In genomic region chr8:54079001-54079400, GRCm38 (mm10) we compare ENCODE assay signal across 9 mouse cellular contexts. TPM values are rescaled to one million over a fixed set of nuclear protein-coding genes. Genes with fewer than 3 reads are reported as not detected.
DNase-seq lines count a peak whose midpoint lies in the region; ATAC-seq and TF ChIP-seq lines count a peak whose summit lies in the region.
"Had no signal": no experiment of that assay in that cellular context is flagged by ENCODE, and none has a peak within 500 bp of the region (broad histone marks: within the 10 kb centered on the region; RNA-seq: fewer than 3 reads in every experiment).

No protein-coding gene starts in this region.

- H3K4me2 ChIP-seq in lung, embryonic 14.5 days, result peak overlapping the region; percentile 59
- peak overlapping the region; percentile 38 for H3K4me2 ChIP-seq in intestine, embryonic 15.5 days (replicated peaks)
- peak overlapping the region; percentile 82 for H3K4me2 ChIP-seq in neural tube, embryonic 13.5 days

- H3K27ac ChIP-seq in lung, embryonic 14.5 days (ENCODE audit: low read depth), result no peak overlapping the region
- peak overlapping the region; percentile 34 for H3K27ac ChIP-seq in embryonic fibroblast, embryonic 13.5 days (ENCODE audit: insufficient read depth, low read length)
- no peak overlapping the region for H3K27ac ChIP-seq in intestine, embryonic 15.5 days
- no peak overlapping the region for H3K27ac ChIP-seq in neural tube, embryonic 13.5 days (replicated peaks)

- WGBS in lung, embryonic 14.5 days, result 4% methylated on average over 11 of the region's 11 CpGs
- 20% methylated on average over 11 of the region's 11 CpGs for WGBS in intestine, embryonic 15.5 days
- WGBS in neural tube, embryonic 13.5 days, result 47% methylated on average over 11 of the region's 11 CpGs

- no peaks in the 10 kb centered on the region for H3K4me1 ChIP-seq in lung, embryonic 14.5 days (ENCODE audit: insufficient read depth)
- no peaks in the 10 kb centered on the region for H3K4me1 ChIP-seq in embryonic fibroblast, embryonic 13.5 days (ENCODE audit: control insufficient read depth, insufficient read depth, low read length)
- peaks cover 4% of the 10 kb centered on the region for H3K4me1 ChIP-seq in intestine, embryonic 15.5 days (replicated peaks)
- peaks cover 18% of the 10 kb centered on the region for H3K4me1 ChIP-seq in neural tube, embryonic 13.5 days (replicated peaks)

- intact Hi-C loops in left cerebral cortex, postnatal 36 days (cut with DNase I), result loop anchor here (5.0 kb wide), 1 partner anchor 413 kb away; no protein-coding TSS in a partner anchor

- peak; percentile 48 for DNase-seq in lung, embryonic 14.5 days
- no peak for DNase-seq in lung, postnatal 10 days
- DNase-seq in left cerebral cortex, postnatal 36 days (ENCODE audit: low spot score in 2 of 2), result no peak
- DNase-seq in natural killer cell, adult 2 months (ENCODE audit: low spot score in 2 of 2), result no peak
- no peak for DNase-seq in left cerebral cortex, adult 11 months (ENCODE audit: low spot score)
- DNase-seq: cerebellum, adult 8-10 months had no signal

- H3K4me3 ChIP-seq in lung, embryonic 14.5 days (ENCODE audit: low read depth, low read length), result peak overlapping the region; percentile 74
- H3K4me3 ChIP-seq in embryonic fibroblast, embryonic 13.5 days (ENCODE audit: insufficient read depth, low read length), result peak overlapping the region; percentile 51
- peak overlapping the region; percentile 17 for H3K4me3 ChIP-seq in intestine, embryonic 15.5 days (replicated peaks)
- peak overlapping the region; percentile 14; the same call in 1 of the 2 replicates for H3K4me3 ChIP-seq in neural tube, embryonic 13.5 days

- no peak for TF ChIP-seq CTCF in lung, embryonic 14.5 days (IDR thresholded peaks at IDR 0.05; ENCODE audit: low read depth)
- no peak for TF ChIP-seq CTCF in embryonic fibroblast, embryonic 13.5 days (IDR thresholded peaks at IDR 0.05; ENCODE audit: borderline replicate concordance, insufficient read depth, low read length)

- H3K9me3 ChIP-seq in lung, embryonic 14.5 days (ENCODE audit: low read depth, low read length), result no peaks in the 10 kb centered on the region
- H3K9me3 ChIP-seq in intestine, embryonic 15.5 days, result no peaks in the 10 kb centered on the region
- no peaks in the 10 kb centered on the region for H3K9me3 ChIP-seq in neural tube, embryonic 13.5 days

- no peaks in the 10 kb centered on the region for H3K27me3 ChIP-seq in lung, embryonic 14.5 days (ENCODE audit: insufficient read depth, low read length)
- no peaks in the 10 kb centered on the region for H3K27me3 ChIP-seq in intestine, embryonic 15.5 days (replicated peaks)
- no peaks in the 10 kb centered on the region for H3K27me3 ChIP-seq in neural tube, embryonic 13.5 days

- H3K9ac ChIP-seq in lung, embryonic 14.5 days, result no peak overlapping the region
- no peak overlapping the region for H3K9ac ChIP-seq in intestine, embryonic 15.5 days
- H3K9ac ChIP-seq in neural tube, embryonic 13.5 days, result no peak overlapping the region

- TF ChIP-seq POLR2A in embryonic fibroblast, embryonic 13.5 days (IDR thresholded peaks at IDR 0.05; ENCODE audit: low read depth, low read length), result no peak

- no peaks in the 10 kb centered on the region for H3K36me3 ChIP-seq in lung, embryonic 14.5 days (ENCODE audit: insufficient read depth)
- H3K36me3 ChIP-seq in intestine, embryonic 15.5 days, result no peaks in the 10 kb centered on the region
- no peaks in the 10 kb centered on the region for H3K36me3 ChIP-seq in neural tube, embryonic 13.5 days

- no peak for ATAC-seq in lung, embryonic 14.5 days (ENCODE audit: insufficient read depth)
- ATAC-seq in intestine, embryonic 15.5 days, result no peak
- ATAC-seq in neural tube, embryonic 13.5 days (ENCODE audit: low read depth), result no peak

RNA-seq across cellular contexts. Expression of gene Vegfc, which starts 1.6 kb away (rescaled TPM):
- 14.5 and 14.8 TPM in 2 replicates for polyA plus RNA-seq in lung, embryonic 14.5 days (2014; fragmentation: Nextera tagmentation; extraction: Ambion mirVana)
- polyA plus RNA-seq in embryonic fibroblast, embryonic 13.5 days (2011; ENCODE audit: insufficient read length, low read depth, missing spikeins), result 4.5 and 7.5 TPM in 2 replicates
- polyA plus RNA-seq in intestine, embryonic 15.5 days (2015; fragmentation: Nextera tagmentation; extraction: Ambion mirVana), result 10.0 and 11.1 TPM in 2 replicates
- polyA plus RNA-seq in neural tube, embryonic 13.5 days (2015; fragmentation: Nextera tagmentation; extraction: Ambion mirVana), result 4.6 and 5.9 TPM in 2 replicates
- total RNA-seq in left cerebral cortex, postnatal 36 days (2021), result 1 to 10 TPM; 3.8 to 4.0 TPM

Comparison
In these comparisons a context has a peak if more than half of its experiments do, and no peak if none do; other contexts are left out.
1. H3K4me3 ChIP-seq: peak in every context shown above with its lines; median percentile 74 in lung, embryonic 14.5 days; 51 in embryonic fibroblast, embryonic 13.5 days; 17 in intestine, embryonic 15.5 days; 14 in neural tube, embryonic 13.5 days.